Mouse (Mus musculus): ENCODE data around the gene Atrnl1.

Gene Atrnl1

GRCm38 (mm10) chr19:57610476-57611261 lies at the start of gene Atrnl1:
Atrnl1 (plus strand) TSS chr19:57611034.
- peak; percentile 67 for ATAC-seq (ENCODE audit: low TSS enrichment)

- no peak for ATAC-seq (ENCODE audit: low TSS enrichment)
Measured at GRCm38 (mm10) chr19:57561486-57561885, 49.3 kb upstream of the Atrnl1 start.

GRCm38 (mm10) chr19:57569040-57569439 lies 41.8 kb upstream of the Atrnl1 start:
- no peak for ATAC-seq (ENCODE audit: low TSS enrichment)

DNA sequence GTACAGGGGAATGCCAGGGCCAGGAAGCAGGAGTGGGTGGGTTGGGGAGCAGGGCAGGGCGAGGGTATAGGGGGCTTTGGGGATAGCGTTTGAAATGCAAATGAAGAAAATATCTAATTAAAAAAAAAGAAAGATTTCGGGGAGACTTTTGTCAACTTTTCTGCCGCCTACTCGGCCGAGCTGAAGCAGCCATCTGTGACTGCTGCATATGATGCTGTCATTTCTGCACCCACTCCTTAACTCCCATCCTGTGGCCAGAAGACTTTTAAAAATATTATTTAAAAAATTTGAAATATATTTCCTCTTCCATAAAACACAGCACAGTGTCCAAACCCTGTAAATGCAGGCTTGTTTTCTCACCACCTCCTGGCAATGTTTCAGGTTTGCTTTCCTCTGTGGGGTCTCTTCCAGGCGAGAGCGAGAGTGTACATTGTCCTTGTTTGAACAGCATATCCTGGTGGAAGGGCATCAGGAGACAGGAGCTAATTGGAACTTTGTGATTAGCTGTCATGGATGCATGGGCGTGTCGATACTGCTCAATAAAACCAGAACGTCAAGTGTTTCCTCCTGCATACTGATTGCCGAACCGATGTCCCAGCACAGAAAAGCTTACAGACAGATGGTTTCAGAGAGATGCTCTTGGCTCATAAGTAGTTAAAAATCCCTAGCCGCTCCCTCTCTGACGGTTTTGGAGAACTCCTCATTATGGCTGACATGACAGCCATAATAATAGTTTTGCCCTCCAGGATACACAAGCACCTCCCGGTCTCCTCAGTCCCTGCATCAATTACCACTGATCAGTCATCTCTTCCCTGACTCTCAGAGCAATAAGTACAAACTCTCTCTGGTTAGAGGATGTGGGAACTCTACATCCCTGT lies 38.2 kb upstream of the Atrnl1 start:
- peak; percentile 10; the same call in 1 of the 2 replicates for ATAC-seq (ENCODE audit: low TSS enrichment)

DNA sequence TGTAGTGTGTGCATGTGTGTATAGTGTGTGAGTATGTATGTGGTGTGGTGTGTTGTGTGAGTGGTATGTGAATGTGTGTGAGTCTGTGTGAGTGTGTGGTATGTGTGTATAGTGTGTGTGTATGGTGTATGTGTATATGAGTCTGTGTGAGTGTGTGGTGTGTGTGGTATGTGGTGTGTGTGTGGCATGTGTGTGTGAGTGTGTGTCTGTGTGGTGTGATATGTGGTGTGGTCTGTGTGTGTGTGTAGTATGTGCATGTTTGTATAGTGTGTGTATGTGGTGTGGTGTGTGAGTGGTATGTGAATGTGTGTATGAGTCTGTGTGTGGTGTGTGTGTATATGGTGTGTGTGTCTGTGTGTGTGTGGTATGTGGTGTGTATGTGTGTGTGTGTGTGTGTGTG lies 37.4 kb upstream of the Atrnl1 start:
- ATAC-seq (ENCODE audit: low TSS enrichment), result no peak

- no peak for ATAC-seq (ENCODE audit: low TSS enrichment)
Measured at GRCm38 (mm10) chr19:57575027-57575426, 35.8 kb upstream of the Atrnl1 start.

DNA sequence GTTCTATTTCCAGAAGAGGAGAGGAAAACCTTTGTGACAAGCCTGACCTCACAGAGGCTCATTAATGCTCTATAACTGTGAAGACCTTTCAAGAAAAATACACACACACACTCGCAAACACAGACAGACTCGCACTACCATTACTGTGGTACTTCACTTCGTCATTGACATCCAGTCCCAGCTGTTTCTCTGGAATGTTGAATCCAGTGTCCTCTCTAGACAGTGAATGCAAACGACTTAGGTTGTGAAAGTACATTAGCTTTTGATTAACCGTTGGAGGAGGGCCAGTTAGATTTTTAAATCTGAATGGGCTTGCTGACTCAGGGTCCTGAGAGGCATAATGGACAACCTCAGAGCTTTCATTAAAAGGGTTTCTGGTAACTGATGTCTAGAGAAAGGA lies 34.0 kb upstream of the Atrnl1 start:
- no peak for ATAC-seq (ENCODE audit: low TSS enrichment)

- ATAC-seq (ENCODE audit: low TSS enrichment), result 0 out of 2 replicates have a peak, but pooled peaks have one; percentile 29
Measured at GRCm38 (mm10) chr19:57577256-57577655, 33.6 kb upstream of the Atrnl1 start.

GRCm38 (mm10) chr19:57580962-57581361 lies 29.9 kb upstream of the Atrnl1 start:
- ATAC-seq (ENCODE audit: low TSS enrichment), result peak; percentile 72; the same call in 1 of the 2 replicates

DNA sequence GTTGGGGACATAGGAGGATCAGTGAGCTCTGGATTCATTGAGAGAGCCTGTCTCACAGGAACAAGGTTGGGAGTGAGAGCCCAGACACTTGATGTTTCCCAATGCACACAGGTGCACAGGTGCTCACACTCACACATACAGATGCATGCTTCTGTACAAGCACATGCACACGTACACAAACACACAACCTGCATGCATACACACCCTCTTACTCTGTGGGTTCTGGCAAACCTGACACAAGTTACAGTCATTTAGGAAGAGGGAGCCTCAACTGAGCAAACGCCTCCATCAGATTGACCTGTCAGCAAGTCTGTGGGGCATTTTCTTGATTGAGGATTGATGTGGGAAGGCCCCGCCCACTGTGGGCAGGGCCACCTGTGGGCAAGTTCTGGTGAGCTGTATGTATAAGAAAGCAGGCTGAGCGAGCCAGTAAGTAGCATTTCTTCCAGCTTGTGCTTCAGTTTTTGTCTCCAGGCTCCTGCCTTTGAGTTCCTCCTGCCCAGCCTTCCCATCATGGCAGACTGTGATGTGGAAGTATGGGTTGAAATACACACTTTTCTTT lies 25.5 kb upstream of the Atrnl1 start:
- ATAC-seq (ENCODE audit: low TSS enrichment), result no peak

GRCm38 (mm10) chr19:57586172-57586571 lies 24.7 kb upstream of the Atrnl1 start:
- ATAC-seq (ENCODE audit: low TSS enrichment), result no peak

DNA sequence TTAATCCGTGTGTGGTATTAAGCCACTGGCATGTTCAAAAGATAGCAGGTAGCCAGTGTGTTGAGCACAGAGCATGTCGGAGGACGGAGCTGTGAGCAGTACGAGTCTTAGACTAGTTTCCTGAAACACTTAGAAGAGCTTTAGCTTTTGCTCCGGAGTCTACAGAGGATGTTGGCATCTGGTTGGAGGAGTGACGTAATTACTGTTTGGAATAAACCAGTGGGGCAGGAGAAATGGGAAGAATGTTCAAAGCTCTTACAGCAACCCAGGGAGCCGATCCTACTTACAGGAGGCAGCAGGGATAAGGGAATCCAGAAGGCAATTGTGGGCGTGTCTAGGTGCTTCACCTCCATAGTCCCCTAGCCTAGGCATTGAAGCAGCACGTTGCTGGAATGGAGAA lies 21.3 kb upstream of the Atrnl1 start:
- no peak for ATAC-seq (ENCODE audit: low TSS enrichment)

DNA sequence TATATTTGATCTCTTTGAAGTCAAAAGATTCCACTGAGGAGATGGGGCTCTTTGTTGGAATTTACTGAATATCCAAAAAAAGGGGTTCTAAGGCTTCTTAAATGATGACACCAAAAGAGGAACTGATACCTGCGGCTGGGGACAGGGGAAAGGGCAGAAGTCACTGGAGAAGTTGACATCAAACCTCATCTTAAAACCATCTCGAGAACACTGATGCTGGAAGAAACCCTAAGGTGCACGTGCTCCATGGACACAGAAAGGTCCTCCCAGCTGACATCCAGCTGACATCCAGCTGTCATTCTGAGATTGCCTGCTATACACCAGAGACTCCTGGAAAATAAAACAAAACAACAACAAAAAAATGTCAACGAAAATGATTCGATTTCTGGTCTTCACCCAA lies 19.9 kb upstream of the Atrnl1 start:
- ATAC-seq (ENCODE audit: low TSS enrichment), result no peak

DNA sequence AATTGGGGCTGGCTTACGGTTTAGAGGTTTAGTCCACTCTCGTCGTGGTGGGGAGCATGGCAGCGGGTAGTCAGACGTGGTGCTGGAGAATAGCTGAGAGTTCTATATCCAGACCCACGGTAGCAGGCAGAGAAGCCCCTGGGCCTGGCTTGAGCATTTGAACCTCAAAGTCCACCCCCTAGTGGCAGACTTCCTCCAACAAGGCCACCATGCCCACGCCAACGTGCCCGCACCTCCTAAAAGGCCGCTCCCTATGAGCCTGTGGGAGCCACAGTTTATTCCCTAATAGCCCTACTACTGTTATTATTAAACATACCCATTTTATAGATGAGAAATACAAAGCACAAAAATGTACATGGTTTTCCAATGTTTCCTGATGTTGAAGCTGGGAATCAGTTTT lies 19.2 kb upstream of the Atrnl1 start:
- no peak for ATAC-seq (ENCODE audit: low TSS enrichment)

GRCm38 (mm10) chr19:57592355-57592754 lies 18.5 kb upstream of the Atrnl1 start:
- ATAC-seq (ENCODE audit: low TSS enrichment), result no peak

DNA sequence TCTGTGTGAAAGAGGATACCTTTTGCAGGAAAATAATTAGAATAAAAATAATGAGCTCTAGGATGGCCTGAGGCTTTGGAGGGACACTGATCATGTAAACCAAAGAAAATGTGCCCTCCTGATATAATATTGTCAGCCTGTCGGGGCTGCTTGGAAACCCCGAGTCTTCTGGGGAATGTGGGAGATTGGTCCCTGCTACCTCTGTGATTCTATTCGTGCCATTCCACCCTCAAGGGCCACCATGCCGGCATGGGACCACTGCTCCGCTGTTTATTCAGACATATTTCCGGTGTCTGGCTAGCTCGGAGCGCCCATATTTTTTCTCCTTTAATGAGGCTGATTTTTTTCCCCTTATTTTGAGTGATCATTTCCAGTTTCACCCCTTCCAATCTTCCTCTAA lies 11.7 kb upstream of the Atrnl1 start:
- ATAC-seq (ENCODE audit: low TSS enrichment), result no peak

DNA sequence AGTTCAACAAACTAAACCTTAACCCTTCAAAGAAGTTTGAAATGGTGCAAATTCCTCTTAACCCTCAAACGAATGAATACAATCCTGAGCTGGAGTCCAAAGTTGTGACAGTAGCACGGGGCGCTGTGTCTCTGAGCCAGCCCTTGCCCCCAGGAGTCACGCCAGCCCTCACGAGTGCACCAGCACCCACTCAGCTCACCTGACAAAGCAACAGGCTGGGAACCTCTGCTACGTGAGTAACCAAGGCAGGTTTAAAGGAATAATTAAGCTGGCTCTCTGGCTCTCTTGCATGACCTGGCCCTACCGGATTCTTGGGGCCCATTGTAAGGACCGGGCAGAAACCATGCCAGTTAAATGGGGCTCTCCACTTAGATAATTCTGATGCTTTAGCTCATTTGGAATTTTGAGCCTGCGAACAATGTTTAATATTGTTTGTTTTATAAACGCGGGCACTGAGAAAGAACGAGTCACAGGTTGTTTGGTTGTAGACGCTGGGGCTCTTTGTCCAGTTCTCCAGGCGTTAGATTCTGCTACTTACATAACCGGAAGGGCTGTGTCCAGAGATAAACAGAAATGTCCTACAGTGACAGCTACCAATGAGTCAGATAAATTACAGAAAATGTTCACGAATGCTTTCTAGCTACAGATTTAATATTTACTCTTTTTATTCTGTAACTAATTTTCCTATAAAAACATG lies 10.5 kb upstream of the Atrnl1 start:
- no peak for ATAC-seq (ENCODE audit: low TSS enrichment)

DNA sequence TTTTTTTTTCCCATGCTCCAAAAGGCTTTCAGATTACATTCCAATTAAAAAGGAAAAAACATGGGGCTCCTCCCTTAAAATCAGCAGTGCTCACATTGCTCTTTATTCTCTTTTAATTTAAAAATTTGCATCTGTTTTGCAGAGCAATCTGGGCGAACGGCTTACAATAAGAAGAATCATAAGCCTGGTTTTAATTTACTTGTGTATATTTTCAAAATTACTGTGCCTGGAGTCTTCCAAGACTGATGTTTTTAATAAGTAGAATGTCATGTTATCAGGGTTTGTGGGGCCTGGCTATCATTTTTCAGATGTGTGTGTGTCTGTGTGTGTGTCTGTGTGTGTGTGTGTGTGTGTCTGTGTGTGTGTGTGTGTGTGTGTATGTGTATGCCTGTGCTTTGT lies 9.9 kb upstream of the Atrnl1 start:
- no peak for ATAC-seq (ENCODE audit: low TSS enrichment)

DNA sequence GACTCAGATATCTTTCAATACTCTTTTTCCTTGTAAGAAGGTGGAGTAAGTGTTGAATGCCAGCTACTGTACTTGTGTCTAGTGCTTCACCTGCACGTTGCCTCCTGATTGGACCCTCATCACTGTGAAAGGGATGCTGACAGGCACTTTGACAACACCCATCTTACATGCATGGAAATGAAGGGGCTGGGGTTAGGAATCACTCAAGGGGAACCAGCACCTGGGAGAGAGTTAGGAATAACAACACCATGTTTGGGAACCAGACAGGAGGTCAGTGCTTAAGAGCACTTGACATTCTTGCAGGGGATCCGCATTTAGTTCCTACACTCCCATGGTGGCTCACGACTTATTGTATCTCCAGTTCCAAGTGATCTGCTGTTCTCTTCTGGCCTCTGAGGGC lies 7.2 kb upstream of the Atrnl1 start:
- no peak for ATAC-seq (ENCODE audit: low TSS enrichment)

DNA sequence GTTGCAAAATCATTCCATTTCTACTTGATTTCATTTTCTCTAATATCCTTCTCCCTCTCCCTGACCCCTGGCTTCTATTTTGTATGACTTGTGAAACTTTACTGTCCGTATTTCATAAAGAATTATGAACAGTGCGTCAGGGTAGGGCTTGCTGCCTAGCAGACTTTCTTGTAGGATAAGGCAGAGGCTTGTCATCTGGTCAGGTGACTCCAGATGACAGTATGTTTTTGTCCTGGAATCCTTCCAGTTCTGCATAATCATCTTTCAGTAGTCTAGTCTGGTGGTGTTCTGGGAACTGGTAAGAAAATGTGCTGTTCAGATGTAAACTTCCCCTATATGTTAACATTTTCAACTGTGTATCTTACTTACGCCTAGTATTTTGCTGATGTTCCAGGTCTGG lies 4.9 kb upstream of the Atrnl1 start:
- ATAC-seq (ENCODE audit: low TSS enrichment), result no peak

DNA sequence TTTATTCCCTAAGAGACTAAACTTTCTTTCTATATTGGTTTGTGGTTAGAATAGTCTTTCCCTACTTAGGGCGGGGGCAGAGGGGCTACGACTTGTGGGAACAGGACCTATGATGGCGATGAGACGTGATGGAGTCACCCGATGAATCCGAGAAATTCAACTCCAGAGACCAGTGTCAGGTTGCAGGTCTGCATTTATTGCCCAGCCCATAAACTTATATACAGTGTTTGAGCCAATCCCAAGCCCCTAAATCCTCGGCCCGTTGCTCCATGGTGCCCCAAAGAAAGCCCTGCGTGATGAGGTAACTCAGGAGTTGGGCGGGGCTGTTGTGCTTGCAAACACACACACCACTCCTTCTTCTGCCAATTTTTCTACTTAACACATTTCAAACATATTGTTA lies 4.5 kb upstream of the Atrnl1 start:
- ATAC-seq (ENCODE audit: low TSS enrichment), result no peak

Data from frontal cortex, adult (tissue).